Mouse (Mus musculus) kidney, embryonic 15.5 days (tissue): ENCODE data around the gene Gmppa. TPM values are rescaled to one million over a fixed set of nuclear protein-coding genes. Genes with fewer than 3 reads are reported as not detected.
A peak's percentile ranks its signal among the peaks of the same experiment; 100 is the strongest.

Experiments used
- ATAC-seq: fragments of 200-750 bp; cut with Nextera tagmentation; replicated peaks from 2 replicates; pipeline ENCODE4 v1.8.0; 2017; ENCODE audit warnings: moderate TSS enrichment; ENCODE audit not compliant: low FRiP score
- H3K27ac ChIP-seq: fragments of 300-500 bp; sonication (generic); 2 replicates; pipeline ENCODE4 v1.5.1; 2015; ENCODE audit warnings: mild to moderate bottlenecking, inconsistent platforms
- H3K27me3 ChIP-seq: fragments of 300-500 bp; sonication (generic); 2 replicates; pipeline ENCODE4 v1.6.1; 2015; ENCODE audit warnings: inconsistent platforms
- H3K36me3 ChIP-seq: fragments of 300-500 bp; sonication (generic); 2 replicates; pipeline ENCODE4 v1.6.1; 2015; ENCODE audit warnings: inconsistent platforms
- H3K4me1 ChIP-seq: fragments of 300-500 bp; sonication (generic); 2 replicates; pipeline ENCODE4 v1.6.1; 2015; ENCODE audit warnings: inconsistent platforms
- H3K4me2 ChIP-seq: fragments of 300-500 bp; sonication (generic); 2 replicates; pipeline ENCODE4 v1.6.1; 2015; ENCODE audit warnings: moderate library complexity, mild to moderate bottlenecking, inconsistent platforms
- H3K4me3 ChIP-seq: fragments of 300-500 bp; sonication (generic); replicated peaks from 2 replicates; pipeline ENCODE4 v1.5.1; 2015; ENCODE audit warnings: mild to moderate bottlenecking, inconsistent platforms
- H3K9ac ChIP-seq: fragments of 300-500 bp; sonication (generic); 2 replicates; pipeline ENCODE4 v1.6.1; 2015; ENCODE audit warnings: mild to moderate bottlenecking, inconsistent platforms
- H3K9me3 ChIP-seq: fragments of 300-500 bp; sonication (generic); replicated peaks from 2 replicates; pipeline ENCODE4 v1.6.1; 2016; ENCODE audit warnings: inconsistent platforms
- WGBS: fragments of 180-500 bp; shearing (Covaris S2); methylation state at CpG from one replicate; pipeline ENCODE4 v1.1.7; 2015; ENCODE audit warnings: mixed read lengths; 5-methylcytosine and 5-hydroxymethylcytosine counted together
- polyA plus RNA-seq: library from polyadenylated mRNA; unstranded; fragments of >200 nt; fragmentation: Nextera tagmentation; extraction: Ambion mirVana; gene quantifications from 2 replicates; pipeline ENCODE4 v1.2.1, GENCODE M21; 2015

Gene Gmppa
- polyA plus RNA-seq, 1 experiment from 2014 or later: 78.7 TPM

GRCm38 (mm10) chr1:75405547-75405946, 30.2 kb upstream of the Gmppa start:
- no peak for ATAC-seq

GRCm38 (mm10) chr1:75406173-75406572, 29.6 kb upstream of the Gmppa start:
- Histone ChIP-seq H3K27me3 (no peaks in the 10 kb centered on the region), H3K27ac (no peak overlapping the region), H3K4me3 (no peak overlapping the region), H3K36me3 (peaks cover 74% of the 10 kb centered on the region), H3K4me1 (peaks cover 1% of the 10 kb centered on the region; the same call in 1 of the 2 replicates), H3K9me3 (no peaks in the 10 kb centered on the region), H3K4me2 (no peak overlapping the region), H3K9ac (no peak overlapping the region)
- 93% methylated on average over 15 of the region's 15 CpGs for WGBS
- no peak for ATAC-seq

More at GRCm38 (mm10) chr1:75405547-75405946, 30.2 kb upstream of the Gmppa start:
- Histone ChIP-seq H3K36me3 (peaks cover 77% of the 10 kb centered on the region), H3K4me1 (peaks cover 8% of the 10 kb centered on the region), H3K9me3 (no peaks in the 10 kb centered on the region), H3K27ac (no peak overlapping the region), H3K4me3 (no peak overlapping the region), H3K4me2 (no peak overlapping the region), H3K27me3 (no peaks in the 10 kb centered on the region), H3K9ac (no peak overlapping the region)
- WGBS: 93% methylated on average over 3 of the region's 3 CpGs

- ATAC-seq: no peak
- H3K9me3 ChIP-seq: no peaks in the 10 kb centered on the region
- 87% methylated on average over 9 of the region's 9 CpGs for WGBS
Observed at GRCm38 (mm10) chr1:75407056-75407455, 28.7 kb upstream of the Gmppa start.

GRCm38 (mm10) chr1:75408210-75408609, 27.5 kb upstream of the Gmppa start:
- no peaks in the 10 kb centered on the region for H3K9me3 ChIP-seq
- H3K9ac ChIP-seq: no peak overlapping the region
- peaks cover 54% of the 10 kb centered on the region for H3K36me3 ChIP-seq
- H3K27ac ChIP-seq: no peak overlapping the region
- WGBS: 80% methylated on average over 4 of the region's 4 CpGs
- H3K4me1 ChIP-seq: no peaks in the 10 kb centered on the region
- no peak for ATAC-seq
- no peak overlapping the region for H3K4me2 ChIP-seq
- no peaks in the 10 kb centered on the region for H3K27me3 ChIP-seq
- H3K4me3 ChIP-seq: no peak overlapping the region

More at GRCm38 (mm10) chr1:75407056-75407455, 28.7 kb upstream of the Gmppa start:
- H3K4me3 ChIP-seq: no peak overlapping the region
- peaks cover 65% of the 10 kb centered on the region for H3K36me3 ChIP-seq
- no peaks in the 10 kb centered on the region for H3K27me3 ChIP-seq
- H3K9ac ChIP-seq: no peak overlapping the region
- no peaks in the 10 kb centered on the region for H3K4me1 ChIP-seq
- H3K4me2 ChIP-seq: no peak overlapping the region
- no peak overlapping the region for H3K27ac ChIP-seq

- WGBS: 84% methylated on average over 7 of the region's 7 CpGs
- Histone ChIP-seq H3K4me1 (no peaks in the 10 kb centered on the region), H3K9me3 (no peaks in the 10 kb centered on the region), H3K4me3 (no peak overlapping the region), H3K27me3 (no peaks in the 10 kb centered on the region), H3K36me3 (peaks cover 45% of the 10 kb centered on the region), H3K4me2 (no peak overlapping the region), H3K27ac (no peak overlapping the region), H3K9ac (no peak overlapping the region)
- ATAC-seq: no peak
Observed at GRCm38 (mm10) chr1:75409950-75410349, 25.8 kb upstream of the Gmppa start.

GRCm38 (mm10) chr1:75412196-75412595, 23.5 kb upstream of the Gmppa start:
- H3K9me3 ChIP-seq: no peaks in the 10 kb centered on the region
- H3K9ac ChIP-seq: no peak overlapping the region
- ATAC-seq: no peak
- H3K4me2 ChIP-seq: no peak overlapping the region
- H3K27ac ChIP-seq: no peak overlapping the region
- H3K36me3 ChIP-seq: peaks cover 42% of the 10 kb centered on the region
- H3K4me3 ChIP-seq: no peak overlapping the region
- H3K27me3 ChIP-seq: no peaks in the 10 kb centered on the region
- H3K4me1 ChIP-seq: no peaks in the 10 kb centered on the region
- 94% methylated on average over 3 of the region's 3 CpGs for WGBS

- H3K4me3 ChIP-seq: no peak overlapping the region
- H3K4me2 ChIP-seq: no peak overlapping the region
- peaks cover 46% of the 10 kb centered on the region for H3K36me3 ChIP-seq
- H3K27me3 ChIP-seq: no peaks in the 10 kb centered on the region
- H3K9ac ChIP-seq: no peak overlapping the region
- H3K27ac ChIP-seq: no peak overlapping the region
- no peak for ATAC-seq
- WGBS: 59% methylated on average over 3 of the region's 3 CpGs
- no peaks in the 10 kb centered on the region for H3K9me3 ChIP-seq
- no peaks in the 10 kb centered on the region for H3K4me1 ChIP-seq
Observed at GRCm38 (mm10) chr1:75413749-75414148, 22.0 kb upstream of the Gmppa start.

- WGBS: 24% methylated on average over 20 of the region's 20 CpGs
- H3K9me3 ChIP-seq: no peaks in the 10 kb centered on the region
- peak; percentile 22; the same call in 1 of the 2 replicates for ATAC-seq
- peak overlapping the region; percentile 40 for H3K4me3 ChIP-seq
- H3K27ac ChIP-seq: no peak overlapping the region
- H3K4me1 ChIP-seq: peaks cover 35% of the 10 kb centered on the region
- no peak overlapping the region for H3K9ac ChIP-seq
- peak overlapping the region; percentile 70 for H3K4me2 ChIP-seq
- peaks cover 29% of the 10 kb centered on the region for H3K36me3 ChIP-seq
- H3K27me3 ChIP-seq: peaks cover 58% of the 10 kb centered on the region
Observed at GRCm38 (mm10) chr1:75421794-75422193, 13.9 kb upstream of the Gmppa start.

- 15% methylated on average over 32 of the region's 32 CpGs for WGBS
- Histone ChIP-seq H3K9ac (peak overlapping the region; percentile 41; the same call in 1 of the 2 replicates), H3K4me1 (peaks cover 37% of the 10 kb centered on the region), H3K4me3 (peak overlapping the region; percentile 40), H3K4me2 (peak overlapping the region; percentile 70), H3K36me3 (peaks cover 25% of the 10 kb centered on the region), H3K27me3 (peaks cover 58% of the 10 kb centered on the region), H3K27ac (no peak overlapping the region), H3K9me3 (no peaks in the 10 kb centered on the region)
- peak; percentile 12; the same call in 1 of the 2 replicates for ATAC-seq
Observed at GRCm38 (mm10) chr1:75422216-75422822, 13.4 kb upstream of the Gmppa start.

GRCm38 (mm10) chr1:75422823-75423471, 12.8 kb upstream of the Gmppa start:
- Histone ChIP-seq H3K27ac (0 out of 2 replicates have a peak overlapping the region, but pooled peaks have one; percentile 37), H3K27me3 (peaks cover 58% of the 10 kb centered on the region), H3K36me3 (peaks cover 24% of the 10 kb centered on the region), H3K9ac (peak overlapping the region; percentile 41; the same call in 1 of the 2 replicates), H3K9me3 (no peaks in the 10 kb centered on the region), H3K4me3 (peak overlapping the region; percentile 40), H3K4me1 (peaks cover 37% of the 10 kb centered on the region), H3K4me2 (peak overlapping the region; percentile 70)
- 2% methylated on average over 71 of the region's 71 CpGs for WGBS
- ATAC-seq: peak; percentile 66

- Histone ChIP-seq H3K9me3 (no peaks in the 10 kb centered on the region), H3K4me3 (no peak overlapping the region), H3K36me3 (peaks cover 21% of the 10 kb centered on the region), H3K27me3 (peaks cover 59% of the 10 kb centered on the region), H3K9ac (no peak overlapping the region), H3K4me2 (no peak overlapping the region), H3K4me1 (peaks cover 37% of the 10 kb centered on the region), H3K27ac (no peak overlapping the region)
- ATAC-seq: no peak
- WGBS: 72% methylated on average over 11 of the region's 11 CpGs
Observed at GRCm38 (mm10) chr1:75423780-75424390, 11.8 kb upstream of the Gmppa start.

GRCm38 (mm10) chr1:75425796-75426471, 9.8 kb upstream of the Gmppa start:
- H3K9me3 ChIP-seq: no peaks in the 10 kb centered on the region
- H3K9ac ChIP-seq: no peak overlapping the region
- H3K27me3 ChIP-seq: peaks cover 49% of the 10 kb centered on the region
- H3K4me1 ChIP-seq: peaks cover 37% of the 10 kb centered on the region
- H3K36me3 ChIP-seq: peaks cover 13% of the 10 kb centered on the region
- WGBS: 32% methylated on average over 10 of the region's 10 CpGs
- no peak overlapping the region for H3K4me2 ChIP-seq
- ATAC-seq: no peak
- no peak overlapping the region for H3K27ac ChIP-seq
- H3K4me3 ChIP-seq: no peak overlapping the region
